Mouse (Mus musculus) ovary, adult 2 months (tissue): Measurements from ENCODE around the gene Olfr1395. TPM values are rescaled to one million over a fixed set of nuclear protein-coding genes. Genes with fewer than 3 reads are reported as not detected.

ENCODE experiments used
- polyA plus RNA-seq: library from polyadenylated mRNA; depleted of rRNA; stranded (reverse); fragments of >200 nt; gene quantifications from 2 replicates; pipeline ENCODE4 v1.2.3, GENCODE M21; 2012; rRNA removed

The Olfr1395 gene
- not detected in 2 replicates for polyA plus RNA-seq

DNA sequence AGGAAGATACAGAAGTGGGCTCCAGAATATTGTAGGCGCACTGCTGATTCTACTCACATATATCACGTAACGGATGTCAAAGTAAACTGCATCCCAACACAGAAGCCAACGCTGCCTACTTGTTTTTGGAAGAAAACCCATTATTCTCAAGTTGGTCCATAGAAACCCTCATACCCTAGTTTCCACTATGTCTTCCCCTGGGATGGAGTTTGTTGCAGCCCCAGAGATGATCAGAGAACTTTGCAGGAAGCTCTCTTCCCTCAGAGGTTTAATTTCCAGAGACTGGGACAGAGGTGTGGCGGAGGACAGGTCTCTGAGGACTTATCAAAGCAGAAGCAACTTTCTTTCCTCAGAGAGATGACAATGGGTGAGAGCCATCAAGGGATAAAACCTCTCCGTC lies at the start of gene Olfr1395:
TSS of gene Olfr1395 (plus strand) at position 301 of the 400 bp plus-strand sequence.

DNA sequence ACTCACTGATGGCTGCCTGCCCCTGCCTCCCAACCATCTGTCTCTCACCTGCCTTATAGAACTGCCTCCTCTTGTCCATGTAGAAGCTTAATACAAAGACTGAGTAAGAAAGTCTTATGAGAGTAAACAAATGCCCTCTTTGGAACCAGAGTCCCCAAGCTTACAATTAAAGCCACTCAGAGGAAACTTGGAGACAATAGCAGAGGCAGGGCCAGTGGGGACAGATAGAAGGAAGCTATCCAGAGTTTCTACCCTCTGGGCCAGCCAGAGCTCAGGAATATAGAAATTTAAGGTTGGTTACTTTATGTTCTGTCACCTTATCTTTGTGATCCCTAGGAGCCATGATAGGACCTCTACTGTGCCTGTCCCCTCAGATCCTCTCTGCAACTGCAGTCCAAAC lies 27.3 kb upstream of the Olfr1395 start, which contains the start of gene Olfr1396:
TSS of gene Olfr1396 (minus strand) at position 101 of the 400 bp plus-strand sequence.

DNA sequence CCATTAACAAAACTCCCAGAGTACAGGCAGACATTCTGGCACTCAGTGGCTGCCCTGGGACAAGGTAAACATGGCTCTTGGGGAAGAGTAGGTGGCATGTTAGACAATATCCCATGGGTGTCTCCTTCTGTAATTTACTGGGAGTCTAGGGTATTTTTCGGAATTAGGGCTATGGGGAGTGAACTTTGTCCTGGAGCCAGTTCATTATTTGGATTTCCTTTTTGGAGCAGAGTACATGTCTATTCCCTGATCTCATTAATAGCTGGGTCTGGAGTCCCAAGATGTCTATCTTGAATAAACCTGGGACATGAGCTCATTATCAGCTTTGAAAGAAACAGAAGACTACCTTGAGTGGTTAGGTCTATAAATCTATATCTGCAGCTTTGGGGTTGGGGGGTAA lies 12.0 kb downstream of the Olfr1395 start, which contains the start of gene Olfr1394:
TSS of gene Olfr1394 (plus strand) at position 301 of the 400 bp plus-strand sequence.

DNA sequence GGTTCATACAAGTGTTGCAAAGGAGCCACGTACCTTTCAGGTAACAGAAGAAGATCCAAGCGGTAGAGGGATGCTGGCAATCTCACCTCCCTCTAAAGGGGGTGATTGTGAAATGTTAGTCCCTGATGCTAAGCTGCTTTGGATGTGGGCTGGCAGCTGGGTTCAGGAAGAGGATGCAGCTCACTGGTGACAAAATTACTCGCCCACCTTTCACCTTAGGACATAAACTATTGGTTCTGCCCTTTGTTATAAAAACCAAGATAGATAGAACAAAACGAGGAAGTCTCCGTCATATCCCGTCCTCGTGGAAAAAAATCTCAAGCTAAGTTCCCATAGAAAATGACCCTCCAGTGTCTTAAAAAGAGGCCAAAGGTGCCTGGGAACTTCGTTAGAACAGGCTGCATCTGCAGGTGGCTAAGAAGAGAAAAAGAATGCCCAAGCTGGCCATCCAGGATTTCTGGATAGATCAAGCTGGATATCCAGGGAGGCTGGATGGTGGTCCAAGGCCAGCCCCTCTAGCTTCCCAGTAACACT lies 44.9 kb downstream of the Olfr1395 start, which contains the start of gene Btnl9:
TSS of gene Btnl9 (minus strand) at position 205 of the 534 bp plus-strand sequence.

Other genes with a start within 250 kb of the Olfr1395 start
- gene Gm5431, start 240.1 kb upstream of the Olfr1395 start, polyA plus RNA-seq: 0.15 and 0.18 TPM in 2 replicates
- gene Psme2b, start 196.1 kb upstream of the Olfr1395 start, polyA plus RNA-seq: 1.7 and 3.1 TPM in 2 replicates
- 0.07 and 0.11 TPM in 2 replicates for gene Olfr56, start 163.4 kb upstream of the Olfr1395 start, polyA plus RNA-seq
- gene 9930111J21Rik1, start 162.9 kb upstream of the Olfr1395 start, polyA plus RNA-seq: 1.0 and 1.5 TPM in 2 replicates
- gene Gm12185, start 150.0 kb upstream of the Olfr1395 start, polyA plus RNA-seq: 0.03 and 0.05 TPM in 2 replicates
- gene Tgtp1, start 148.1 kb upstream of the Olfr1395 start, polyA plus RNA-seq: 0.43 and 0.56 TPM in 2 replicates
- 0.54 and 1.0 TPM in 2 replicates for gene 9930111J21Rik2, start 91.0 kb upstream of the Olfr1395 start, polyA plus RNA-seq
- 2.0 TPM in 2 replicates for gene Tgtp2, start 78.1 kb upstream of the Olfr1395 start, polyA plus RNA-seq
- 2.3 and 4.1 TPM in 2 replicates for gene Ifi47, start 65.7 kb upstream of the Olfr1395 start, polyA plus RNA-seq
- gene Olfr1396, start 27.4 kb upstream of the Olfr1395 start, polyA plus RNA-seq: 0.52 TPM in 1 of 2 replicates, not detected in the other
- gene Olfr1394, start 12.1 kb downstream of the Olfr1395 start, polyA plus RNA-seq: not detected in 2 replicates
- 7.7 and 9.6 TPM in 2 replicates for gene Btnl9, start 44.9 kb downstream of the Olfr1395 start, polyA plus RNA-seq
- 0.97 and 1.0 TPM in 2 replicates for gene Zfp62, start 61.0 kb downstream of the Olfr1395 start, polyA plus RNA-seq
- gene Mgat1, start 101.9 kb downstream of the Olfr1395 start, polyA plus RNA-seq: 218 and 240 TPM in 2 replicates
- gene Olfr1393, start 136.0 kb downstream of the Olfr1395 start, polyA plus RNA-seq: not detected in 2 replicates
- 0.16 and 0.17 TPM in 2 replicates for gene Olfr1392, start 143.0 kb downstream of the Olfr1395 start, polyA plus RNA-seq
- gene Olfr10, start 162.5 kb downstream of the Olfr1395 start, polyA plus RNA-seq: not detected in 2 replicates
- gene Olfr1391, start 180.5 kb downstream of the Olfr1395 start, polyA plus RNA-seq: not detected in 2 replicates
- gene Olfr1390, start 192.9 kb downstream of the Olfr1395 start, polyA plus RNA-seq: not detected in 2 replicates